Mouse (Mus musculus) lung, adult 2 months (tissue): ENCODE data around the gene Gna14.

Experiments
- CTCF ChIP-seq: fragments of 200-500 bp; IDR thresholded peaks from 2 replicates; pipeline ENCODE4 v1.5.1; 2011; ENCODE audit warnings: mild to moderate bottlenecking, low read length, control low read depth; ENCODE audit not compliant: insufficient read depth
- POLR2A ChIP-seq: fragments of 200-500 bp; IDR thresholded peaks from 2 replicates; pipeline ENCODE4 v1.6.1; 2011; ENCODE audit warnings: low read depth, mild to moderate bottlenecking, control low read depth, low read length, borderline replicate concordance; ENCODE audit errors: extremely low read depth

GRCm38 (mm10) chr19:16599298-16599970, 163.9 kb downstream of the Gna14 start:
- TF ChIP-seq POLR2A (no peak), CTCF (peak; percentile 84)
